Mouse (Mus musculus): ENCODE results near the gene Ppm1h. TPM values are rescaled to one million over a fixed set of nuclear protein-coding genes. Genes with fewer than 3 reads are reported as not detected.

Ppm1h gene
- 1.8 and 2.1 TPM in 2 replicates for polyA plus RNA-seq (2014; fragmentation: Nextera tagmentation; extraction: Ambion mirVana)

DNA sequence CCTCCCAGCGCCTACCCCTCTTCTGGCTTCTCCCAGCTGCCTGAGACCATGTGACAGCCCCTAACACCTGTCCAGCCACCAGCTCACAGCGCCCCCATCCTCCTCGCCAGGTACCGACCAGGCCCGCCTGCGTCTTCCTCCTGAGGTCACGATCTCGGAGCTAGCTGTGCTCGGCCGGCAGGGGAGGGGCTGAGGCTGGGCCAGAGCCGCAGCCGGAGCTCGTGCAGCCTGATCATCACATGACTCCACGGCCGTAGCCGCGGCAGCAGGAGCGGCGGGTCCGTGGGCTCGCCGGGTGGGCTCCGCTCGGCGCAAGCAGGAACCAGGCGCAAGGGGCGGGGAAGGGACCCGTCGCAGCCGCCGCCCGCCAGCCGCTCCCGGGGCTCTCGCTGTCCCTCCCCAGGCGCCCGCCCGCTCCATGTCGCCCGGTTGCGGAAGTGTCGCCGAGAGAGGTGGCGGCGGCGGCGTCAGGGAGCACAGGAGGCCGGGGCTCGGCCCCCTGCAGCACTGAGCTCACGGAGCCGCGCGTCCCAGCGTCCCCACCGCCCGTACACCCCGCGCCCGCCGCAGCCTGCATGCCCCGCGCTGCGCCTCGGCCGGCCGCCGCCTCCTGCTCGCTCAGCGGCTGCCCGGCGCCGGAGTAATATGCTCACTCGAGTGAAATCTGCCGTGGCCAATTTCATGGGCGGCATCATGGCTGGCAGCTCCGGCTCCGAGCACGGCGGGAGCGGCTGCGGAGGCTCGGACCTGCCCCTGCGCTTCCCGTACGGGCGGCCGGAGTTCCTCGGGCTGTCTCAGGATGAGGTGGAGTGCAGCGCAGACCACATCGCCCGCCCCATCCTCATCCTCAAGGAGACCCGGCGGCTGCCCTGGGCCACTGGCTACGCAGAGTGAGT, at the start of gene Ppm1h:
Gene Ppm1h (plus strand): TSS at position 222 of the 896 bp plus-strand sequence.
- Histone ChIP-seq H3K27ac (ENCODE audit: low read depth, low read length) (no peak within 1 kb of the TSS), H3K27me3 (replicated peaks; ENCODE audit: control insufficient read depth, insufficient read depth, low read length) (peaks cover 33% of the 10 kb centered on the region)
- ATAC-seq (replicated peaks; ENCODE audit: low FRiP score): peak; percentile 67

GRCm38 (mm10) chr10:122629003-122629402, 49.6 kb upstream of the Ppm1h start:
- H3K4me1 ChIP-seq (replicated peaks; ENCODE audit: control insufficient read depth, insufficient read depth, low read length): no peaks in the 10 kb centered on the region
- no peak for ATAC-seq (replicated peaks; ENCODE audit: low FRiP score)
- WGBS: 61% methylated on average over 4 of the region's 4 CpGs

More for the DNA sequence above, at the start of gene Ppm1h:
- DNase-seq (ENCODE audit: low spot score): peak; percentile 57
- peak within 1 kb of the TSS; percentile 81 for H3K4me2 ChIP-seq
- no peaks in the 10 kb centered on the region for H3K4me1 ChIP-seq (replicated peaks; ENCODE audit: control insufficient read depth, insufficient read depth, low read length)
- H3K9ac ChIP-seq (ENCODE audit: low read depth, low read length): peak within 1 kb of the TSS; percentile 55
- no peaks in the 10 kb centered on the region for H3K36me3 ChIP-seq (ENCODE audit: control insufficient read depth, insufficient read depth, low read length)
- under 1% methylated on average over 91 of the region's 94 CpGs for WGBS
- no peaks in the 10 kb centered on the region for H3K9me3 ChIP-seq (ENCODE audit: control insufficient read depth, low read length)
- H3K4me3 ChIP-seq (ENCODE audit: low read depth, low read length): peak within 1 kb of the TSS; percentile 66

GRCm38 (mm10) chr10:122639879-122640278, 38.7 kb upstream of the Ppm1h start:
- no peaks in the 10 kb centered on the region for H3K36me3 ChIP-seq (ENCODE audit: control insufficient read depth, insufficient read depth, low read length)
- H3K9me3 ChIP-seq (ENCODE audit: control insufficient read depth, low read length): no peaks in the 10 kb centered on the region
- no peak overlapping the region for H3K4me3 ChIP-seq (ENCODE audit: low read depth, low read length)
- DNase-seq (ENCODE audit: low spot score) (no peak), ATAC-seq (replicated peaks; ENCODE audit: low FRiP score) (no peak)
- no peak overlapping the region for H3K4me2 ChIP-seq
- H3K27ac ChIP-seq (ENCODE audit: low read depth, low read length): no peak overlapping the region
- H3K27me3 ChIP-seq (replicated peaks; ENCODE audit: control insufficient read depth, insufficient read depth, low read length): no peaks in the 10 kb centered on the region
- no peaks in the 10 kb centered on the region for H3K4me1 ChIP-seq (replicated peaks; ENCODE audit: control insufficient read depth, insufficient read depth, low read length)
- 84% methylated on average over 4 of the region's 4 CpGs for WGBS
- no peak overlapping the region for H3K9ac ChIP-seq (ENCODE audit: low read depth, low read length)

More at GRCm38 (mm10) chr10:122629003-122629402, 49.6 kb upstream of the Ppm1h start:
- Histone ChIP-seq H3K9me3 (ENCODE audit: control insufficient read depth, low read length) (no peaks in the 10 kb centered on the region), H3K27ac (ENCODE audit: low read depth, low read length) (no peak overlapping the region), H3K36me3 (ENCODE audit: control insufficient read depth, insufficient read depth, low read length) (no peaks in the 10 kb centered on the region), H3K4me2 (no peak overlapping the region), H3K9ac (ENCODE audit: low read depth, low read length) (no peak overlapping the region), H3K4me3 (ENCODE audit: low read depth, low read length) (no peak overlapping the region), H3K27me3 (replicated peaks; ENCODE audit: control insufficient read depth, insufficient read depth, low read length) (no peaks in the 10 kb centered on the region)
- DNase-seq (ENCODE audit: low spot score): no peak

GRCm38 (mm10) chr10:122641263-122641795, 37.2 kb upstream of the Ppm1h start:
- Histone ChIP-seq H3K27ac (ENCODE audit: low read depth, low read length) (no peak overlapping the region), H3K36me3 (ENCODE audit: control insufficient read depth, insufficient read depth, low read length) (no peaks in the 10 kb centered on the region), H3K9me3 (ENCODE audit: control insufficient read depth, low read length) (no peaks in the 10 kb centered on the region), H3K4me2 (no peak overlapping the region), H3K27me3 (replicated peaks; ENCODE audit: control insufficient read depth, insufficient read depth, low read length) (no peaks in the 10 kb centered on the region), H3K4me3 (ENCODE audit: low read depth, low read length) (no peak overlapping the region), H3K4me1 (replicated peaks; ENCODE audit: control insufficient read depth, insufficient read depth, low read length) (no peaks in the 10 kb centered on the region), H3K9ac (ENCODE audit: low read depth, low read length) (no peak overlapping the region)
- no peak for DNase-seq (ENCODE audit: low spot score)
- 74% methylated on average over 8 of the region's 8 CpGs for WGBS
- no peak for ATAC-seq (replicated peaks; ENCODE audit: low FRiP score)

DNA sequence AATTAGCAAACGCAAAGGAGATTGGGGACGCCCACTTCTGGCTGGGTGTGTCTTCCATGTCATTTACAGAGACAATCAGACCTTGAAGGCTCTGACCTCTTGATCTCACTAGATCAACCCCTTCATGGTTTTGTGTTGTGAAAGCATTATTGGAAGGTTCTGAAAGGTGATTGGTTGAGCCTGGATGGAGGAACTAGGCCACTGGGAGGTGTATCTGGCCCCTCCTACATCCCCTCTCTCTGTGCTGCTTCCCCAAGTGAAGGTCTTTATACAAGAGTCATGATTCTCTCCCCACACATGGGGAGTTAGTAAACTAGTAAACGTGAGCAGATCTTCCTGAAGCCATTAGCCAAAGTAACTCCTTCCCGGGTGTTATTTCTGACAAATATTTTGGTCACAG, 36.4 kb upstream of the Ppm1h start:
- WGBS: 88% methylated on average over 4 of the region's 4 CpGs
- no peaks in the 10 kb centered on the region for H3K27me3 ChIP-seq (replicated peaks; ENCODE audit: control insufficient read depth, insufficient read depth, low read length)
- H3K36me3 ChIP-seq (ENCODE audit: control insufficient read depth, insufficient read depth, low read length): no peaks in the 10 kb centered on the region

DNA sequence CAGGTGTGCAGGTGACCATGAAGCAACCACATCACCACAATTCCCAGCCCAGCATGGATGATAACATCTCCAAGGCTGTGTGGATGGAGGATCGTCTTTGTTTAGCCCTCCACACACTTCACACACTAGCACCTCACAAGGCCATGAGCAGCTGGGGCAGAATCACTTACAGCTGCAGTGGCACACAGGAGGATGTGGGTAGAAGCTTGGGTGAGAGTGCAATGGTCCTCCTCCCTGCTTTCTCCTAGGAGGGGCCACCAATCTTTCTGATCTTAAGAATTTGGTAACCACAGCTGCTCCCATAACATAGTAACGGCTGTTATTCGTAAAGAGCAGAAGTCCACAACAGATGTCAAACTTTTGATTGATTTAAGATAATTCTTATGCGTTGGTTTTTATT, 26.6 kb upstream of the Ppm1h start:
- Histone ChIP-seq H3K4me3 (ENCODE audit: low read depth, low read length) (no peak overlapping the region), H3K9ac (ENCODE audit: low read depth, low read length) (no peak overlapping the region), H3K36me3 (ENCODE audit: control insufficient read depth, insufficient read depth, low read length) (no peaks in the 10 kb centered on the region), H3K27me3 (replicated peaks; ENCODE audit: control insufficient read depth, insufficient read depth, low read length) (no peaks in the 10 kb centered on the region), H3K9me3 (ENCODE audit: control insufficient read depth, low read length) (no peaks in the 10 kb centered on the region), H3K27ac (ENCODE audit: low read depth, low read length) (no peak overlapping the region), H3K4me1 (replicated peaks; ENCODE audit: control insufficient read depth, insufficient read depth, low read length) (no peaks in the 10 kb centered on the region), H3K4me2 (no peak overlapping the region)
- 76% methylated on average over 4 of the region's 4 CpGs for WGBS
- DNase-seq (ENCODE audit: low spot score) (no peak), ATAC-seq (replicated peaks; ENCODE audit: low FRiP score) (no peak)

More for the DNA sequence above, 36.4 kb upstream of the Ppm1h start:
- no peak overlapping the region for H3K4me2 ChIP-seq
- no peaks in the 10 kb centered on the region for H3K4me1 ChIP-seq (replicated peaks; ENCODE audit: control insufficient read depth, insufficient read depth, low read length)
- ATAC-seq (replicated peaks; ENCODE audit: low FRiP score): no peak
- DNase-seq (ENCODE audit: low spot score): no peak
- no peaks in the 10 kb centered on the region for H3K9me3 ChIP-seq (ENCODE audit: control insufficient read depth, low read length)
- H3K4me3 ChIP-seq (ENCODE audit: low read depth, low read length): no peak overlapping the region
- H3K27ac ChIP-seq (ENCODE audit: low read depth, low read length): no peak overlapping the region
- no peak overlapping the region for H3K9ac ChIP-seq (ENCODE audit: low read depth, low read length)

- 84% methylated on average over 1 of the region's 1 CpGs for WGBS
- Histone ChIP-seq H3K4me3 (ENCODE audit: low read depth, low read length) (no peak overlapping the region), H3K9me3 (ENCODE audit: control insufficient read depth, low read length) (no peaks in the 10 kb centered on the region), H3K9ac (ENCODE audit: low read depth, low read length) (no peak overlapping the region), H3K27ac (ENCODE audit: low read depth, low read length) (no peak overlapping the region), H3K36me3 (ENCODE audit: control insufficient read depth, insufficient read depth, low read length) (no peaks in the 10 kb centered on the region), H3K27me3 (replicated peaks; ENCODE audit: control insufficient read depth, insufficient read depth, low read length) (no peaks in the 10 kb centered on the region), H3K4me1 (replicated peaks; ENCODE audit: control insufficient read depth, insufficient read depth, low read length) (no peaks in the 10 kb centered on the region), H3K4me2 (no peak overlapping the region)
- DNase-seq (ENCODE audit: low spot score) (no peak), ATAC-seq (replicated peaks; ENCODE audit: low FRiP score) (no peak)
These were observed 26.0 kb upstream of the Ppm1h start for GRCm38 (mm10) chr10:122652578-122652977.

GRCm38 (mm10) chr10:122665652-122666051, 12.9 kb upstream of the Ppm1h start:
- ATAC-seq (replicated peaks; ENCODE audit: low FRiP score) (no peak), DNase-seq (ENCODE audit: low spot score) (no peak)
- Histone ChIP-seq H3K9me3 (ENCODE audit: control insufficient read depth, low read length) (no peaks in the 10 kb centered on the region), H3K4me1 (replicated peaks; ENCODE audit: control insufficient read depth, insufficient read depth, low read length) (no peaks in the 10 kb centered on the region), H3K4me2 (no peak overlapping the region), H3K4me3 (ENCODE audit: low read depth, low read length) (no peak overlapping the region), H3K27me3 (replicated peaks; ENCODE audit: control insufficient read depth, insufficient read depth, low read length) (no peaks in the 10 kb centered on the region), H3K27ac (ENCODE audit: low read depth, low read length) (no peak overlapping the region), H3K36me3 (ENCODE audit: control insufficient read depth, insufficient read depth, low read length) (no peaks in the 10 kb centered on the region), H3K9ac (ENCODE audit: low read depth, low read length) (no peak overlapping the region)
- 81% methylated on average over 1 of the region's 1 CpGs for WGBS
